Mouse (Mus musculus) embryonic facial prominence, embryonic 15.5 days (tissue): ENCODE data around the gene BC030499. TPM values are rescaled to one million over a fixed set of nuclear protein-coding genes. Genes with fewer than 3 reads are reported as not detected.

Source experiments
- ATAC-seq: fragments of 200-750 bp; cut with Nextera tagmentation; 2 replicates; pipeline ENCODE4 v1.8.0; 2017; ENCODE audit warnings: low read depth, moderate TSS enrichment; ENCODE audit not compliant: insufficient number of reproducible peaks, low FRiP score, low TSS enrichment
- H3K27ac ChIP-seq: fragments of 300-500 bp; sonication (generic); replicated peaks from 2 replicates; pipeline ENCODE4 v1.5.1; 2015; ENCODE audit warnings: mild to moderate bottlenecking, inconsistent platforms
- H3K27me3 ChIP-seq: fragments of 300-500 bp; sonication (generic); 2 replicates; pipeline ENCODE4 v1.6.1; 2015; ENCODE audit warnings: inconsistent platforms
- H3K36me3 ChIP-seq: fragments of 300-500 bp; sonication (generic); 2 replicates; pipeline ENCODE4 v1.6.1; 2015; ENCODE audit warnings: mild to moderate bottlenecking, inconsistent platforms
- H3K4me1 ChIP-seq: fragments of 300-500 bp; sonication (generic); 2 replicates; pipeline ENCODE4 v1.6.1; 2015; ENCODE audit warnings: inconsistent platforms
- H3K4me2 ChIP-seq: fragments of 300-500 bp; sonication (generic); replicated peaks from 2 replicates; pipeline ENCODE4 v1.6.1; 2015; ENCODE audit warnings: mild to moderate bottlenecking, inconsistent platforms
- H3K4me3 ChIP-seq: fragments of 300-500 bp; sonication (generic); replicated peaks from 2 replicates; pipeline ENCODE4 v1.5.1; 2015; ENCODE audit warnings: mild to moderate bottlenecking, inconsistent platforms
- H3K9ac ChIP-seq: fragments of 300-500 bp; sonication (generic); 2 replicates; pipeline ENCODE4 v1.6.1; 2015; ENCODE audit warnings: inconsistent platforms
- H3K9me3 ChIP-seq: fragments of 300-500 bp; sonication (generic); replicated peaks from 2 replicates; pipeline ENCODE4 v1.6.1; 2016; ENCODE audit warnings: inconsistent platforms
- WGBS: fragments of 180-500 bp; shearing (Covaris S2); methylation state at CpG from one replicate; pipeline ENCODE4 v1.1.7; 2015; 5-methylcytosine and 5-hydroxymethylcytosine counted together
- polyA plus RNA-seq: library from polyadenylated mRNA; unstranded; fragments of >200 nt; fragmentation: Nextera tagmentation; extraction: Ambion mirVana; gene quantifications from 2 replicates; pipeline ENCODE4 v1.2.1, GENCODE M21; 2015

The BC030499 gene
- polyA plus RNA-seq, 1 experiment from 2014 or later: 0.29 TPM

- Histone ChIP-seq H3K27me3 (no peaks in the 10 kb centered on the region), H3K9me3 (no peaks in the 10 kb centered on the region), H3K9ac (no peak overlapping the region), H3K36me3 (peaks cover 64% of the 10 kb centered on the region), H3K4me3 (no peak overlapping the region), H3K4me2 (no peak overlapping the region), H3K4me1 (no peaks in the 10 kb centered on the region), H3K27ac (no peak overlapping the region)
- no peak for ATAC-seq
- WGBS: 92% methylated on average over 8 of the region's 8 CpGs
Observed at GRCm38 (mm10) chr11:78310861-78311511, 20.3 kb downstream of the BC030499 start.

- Histone ChIP-seq H3K4me1 (no peaks in the 10 kb centered on the region), H3K9ac (no peak overlapping the region), H3K27ac (no peak overlapping the region), H3K4me2 (no peak overlapping the region), H3K36me3 (peaks cover 76% of the 10 kb centered on the region), H3K4me3 (no peak overlapping the region), H3K27me3 (no peaks in the 10 kb centered on the region), H3K9me3 (no peaks in the 10 kb centered on the region)
- ATAC-seq: no peak
- WGBS: 92% methylated on average over 2 of the region's 2 CpGs
Observed at GRCm38 (mm10) chr11:78313662-78314061, 23.0 kb downstream of the BC030499 start.

DNA sequence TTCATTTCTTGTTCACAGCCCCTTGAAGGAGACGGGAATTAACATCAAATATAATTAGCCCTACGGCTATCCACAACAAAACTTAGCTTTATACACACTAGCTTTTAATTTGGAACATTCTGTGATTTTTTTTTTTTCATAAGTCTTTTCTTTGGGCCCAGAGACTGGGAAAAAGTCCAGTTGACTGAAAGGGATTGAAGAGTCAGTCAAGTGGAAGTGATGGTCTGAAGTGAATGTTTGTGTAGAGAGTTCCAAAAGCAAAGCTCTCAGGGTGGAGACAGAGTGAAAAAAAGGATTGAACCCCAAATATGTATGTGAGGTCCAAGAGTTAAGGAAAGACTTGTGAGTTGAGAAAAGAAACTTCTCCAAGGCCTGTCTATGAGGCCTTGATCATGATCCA is 27.8 kb downstream of the BC030499 start:
- Histone ChIP-seq H3K9ac (no peak overlapping the region), H3K27me3 (no peaks in the 10 kb centered on the region), H3K4me2 (no peak overlapping the region), H3K4me1 (peaks cover 18% of the 10 kb centered on the region), H3K9me3 (no peaks in the 10 kb centered on the region), H3K4me3 (no peak overlapping the region), H3K36me3 (peaks cover 78% of the 10 kb centered on the region), H3K27ac (no peak overlapping the region)
- WGBS: 88% methylated on average over 2 of the region's 2 CpGs
- ATAC-seq: no peak

DNA sequence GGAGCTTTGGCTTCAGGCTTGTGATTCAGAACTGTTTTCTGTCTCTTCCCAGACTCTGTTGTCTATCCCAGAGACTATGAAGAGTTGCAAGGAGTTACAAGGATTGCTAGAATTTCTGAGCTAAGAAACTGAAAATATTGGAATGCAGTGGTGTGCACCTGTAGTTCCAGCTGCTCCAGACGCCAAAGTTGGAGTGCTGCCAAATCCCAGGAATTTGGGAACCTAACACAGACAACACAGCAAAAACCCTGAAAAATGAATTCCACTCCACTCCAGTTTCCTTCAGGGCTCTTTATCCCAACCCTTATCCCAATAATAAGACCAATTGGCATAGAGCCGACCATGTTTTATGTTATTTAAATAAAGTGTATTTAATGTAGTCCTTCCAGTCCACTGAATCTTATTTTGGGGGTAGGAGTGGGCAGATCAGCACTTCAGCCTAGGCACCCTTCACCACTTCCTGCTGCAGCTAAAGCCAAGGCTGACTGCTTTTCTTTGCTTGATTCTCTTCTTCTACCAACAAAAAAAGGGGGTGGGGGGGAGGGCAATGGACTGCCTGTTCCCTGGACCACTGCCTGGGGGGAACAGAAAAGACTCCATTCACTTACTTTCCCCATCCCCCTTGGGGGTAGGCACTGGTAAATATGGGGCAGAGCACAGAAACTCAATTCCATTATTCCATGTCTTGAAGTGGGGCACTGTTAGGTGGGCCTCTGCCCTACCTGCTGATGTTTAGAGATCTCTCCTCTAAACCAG is 31.6 kb downstream of the BC030499 start:
- peaks cover 22% of the 10 kb centered on the region for H3K4me1 ChIP-seq
- H3K27me3 ChIP-seq: no peaks in the 10 kb centered on the region
- peak overlapping the region; percentile 29 for H3K4me3 ChIP-seq
- H3K9me3 ChIP-seq: no peaks in the 10 kb centered on the region
- 0 out of 2 replicates have a peak overlapping the region, but pooled peaks have one; percentile 58 for H3K27ac ChIP-seq
- ATAC-seq: 0 out of 2 replicates have a peak, but pooled peaks have one; percentile 8
- H3K4me2 ChIP-seq: peak overlapping the region; percentile 45
- H3K36me3 ChIP-seq: peaks cover 43% of the 10 kb centered on the region
- WGBS: 22% methylated on average over 2 of the region's 2 CpGs
- no peak overlapping the region for H3K9ac ChIP-seq

DNA sequence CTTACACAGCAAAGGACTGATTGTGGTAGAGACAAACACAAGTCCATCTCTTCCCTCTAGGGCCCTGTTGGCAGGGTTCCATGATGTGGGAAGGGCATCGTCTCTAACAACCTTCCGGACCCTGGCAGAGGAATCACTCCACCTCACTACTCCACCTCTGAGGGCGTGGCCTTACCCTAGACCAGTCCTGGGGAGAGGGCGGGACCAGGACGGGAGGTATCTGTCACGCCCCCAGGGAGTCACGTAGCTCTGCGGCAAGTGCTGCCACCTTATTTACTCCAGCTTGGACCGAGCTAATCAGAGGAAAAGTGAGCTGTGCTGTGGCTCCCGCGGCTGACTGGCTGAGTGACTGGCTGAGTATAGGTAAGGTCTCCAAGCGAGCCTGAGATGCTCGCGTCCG is 32.2 kb downstream of the BC030499 start, which contains the start of gene Aldoc:
Gene Aldoc (plus strand): TSS at position 109 of the 400 bp plus-strand sequence.
- Histone ChIP-seq H3K4me2 (peak within 1 kb of the TSS; percentile 45), H3K27me3 (no peaks in the 10 kb centered on the region), H3K27ac (peak within 1 kb of the TSS; percentile 58), H3K9me3 (no peaks in the 10 kb centered on the region), H3K9ac (no peak within 1 kb of the TSS), H3K36me3 (peaks cover 36% of the 10 kb centered on the region), H3K4me1 (peaks cover 22% of the 10 kb centered on the region), H3K4me3 (peak within 1 kb of the TSS; percentile 29)
- WGBS: 6% methylated on average over 15 of the region's 15 CpGs
- ATAC-seq: peak; percentile 93

DNA sequence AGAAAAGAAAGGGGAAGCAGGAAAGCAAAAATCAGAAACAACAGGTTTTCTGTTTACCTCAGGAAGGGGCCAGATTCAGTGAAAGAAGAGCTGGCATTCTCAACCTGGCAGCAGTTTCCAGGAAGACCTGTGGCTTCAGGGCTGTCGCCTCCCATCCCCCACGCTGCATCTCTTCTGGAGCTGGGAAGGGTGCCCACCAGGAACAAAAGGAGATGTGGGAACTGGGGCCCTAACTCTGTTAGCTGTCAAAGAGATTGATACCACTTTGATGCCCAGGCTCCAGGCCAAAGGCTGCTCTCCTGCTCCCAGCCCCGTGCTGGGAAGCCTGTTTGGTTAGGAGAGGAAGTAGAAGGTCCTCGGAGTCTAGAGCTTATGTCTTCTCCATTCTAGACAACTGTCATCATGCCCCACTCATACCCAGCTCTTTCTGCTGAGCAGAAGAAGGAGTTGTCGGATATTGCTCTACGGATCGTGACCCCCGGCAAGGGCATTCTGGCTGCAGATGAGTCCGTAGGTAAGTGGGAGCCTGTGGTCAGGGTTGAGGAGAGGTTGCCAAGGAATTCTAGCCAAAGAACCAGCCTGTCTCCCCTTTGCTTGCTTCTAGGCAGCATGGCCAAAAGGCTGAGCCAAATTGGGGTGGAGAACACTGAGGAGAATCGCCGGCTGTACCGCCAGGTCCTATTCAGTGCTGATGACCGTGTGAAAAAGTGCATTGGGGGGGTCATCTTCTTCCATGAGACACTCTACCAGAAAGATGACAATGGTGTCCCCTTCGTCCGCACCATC is 33.6 kb downstream of the BC030499 start:
- no peak overlapping the region for H3K27ac ChIP-seq
- H3K4me3 ChIP-seq: no peak overlapping the region
- peaks cover 23% of the 10 kb centered on the region for H3K36me3 ChIP-seq
- no peak overlapping the region for H3K4me2 ChIP-seq
- no peaks in the 10 kb centered on the region for H3K9me3 ChIP-seq
- H3K9ac ChIP-seq: no peak overlapping the region
- ATAC-seq: no peak
- H3K4me1 ChIP-seq: peaks cover 27% of the 10 kb centered on the region
- no peaks in the 10 kb centered on the region for H3K27me3 ChIP-seq
- 89% methylated on average over 15 of the region's 15 CpGs for WGBS

- no peak for ATAC-seq
- WGBS: 92% methylated on average over 12 of the region's 12 CpGs
- no peak overlapping the region for H3K9ac ChIP-seq
Observed at GRCm38 (mm10) chr11:78324965-78325364, 34.3 kb downstream of the BC030499 start.

GRCm38 (mm10) chr11:78327215-78327614 is 36.6 kb downstream of the BC030499 start:
- H3K36me3 ChIP-seq: no peaks in the 10 kb centered on the region; the same call in 1 of the 2 replicates
- no peaks in the 10 kb centered on the region for H3K27me3 ChIP-seq
- 87% methylated on average over 4 of the region's 4 CpGs for WGBS
- H3K9ac ChIP-seq: no peak overlapping the region
- peaks cover 24% of the 10 kb centered on the region for H3K4me1 ChIP-seq
- ATAC-seq: no peak
- H3K27ac ChIP-seq: no peak overlapping the region
- no peak overlapping the region for H3K4me2 ChIP-seq
- no peak overlapping the region for H3K4me3 ChIP-seq
- no peaks in the 10 kb centered on the region for H3K9me3 ChIP-seq

More at GRCm38 (mm10) chr11:78324965-78325364, 34.3 kb downstream of the BC030499 start:
- Histone ChIP-seq H3K27ac (no peak overlapping the region), H3K4me1 (peaks cover 29% of the 10 kb centered on the region), H3K9me3 (no peaks in the 10 kb centered on the region), H3K4me2 (no peak overlapping the region), H3K4me3 (no peak overlapping the region), H3K27me3 (no peaks in the 10 kb centered on the region), H3K36me3 (peaks cover 19% of the 10 kb centered on the region)

DNA sequence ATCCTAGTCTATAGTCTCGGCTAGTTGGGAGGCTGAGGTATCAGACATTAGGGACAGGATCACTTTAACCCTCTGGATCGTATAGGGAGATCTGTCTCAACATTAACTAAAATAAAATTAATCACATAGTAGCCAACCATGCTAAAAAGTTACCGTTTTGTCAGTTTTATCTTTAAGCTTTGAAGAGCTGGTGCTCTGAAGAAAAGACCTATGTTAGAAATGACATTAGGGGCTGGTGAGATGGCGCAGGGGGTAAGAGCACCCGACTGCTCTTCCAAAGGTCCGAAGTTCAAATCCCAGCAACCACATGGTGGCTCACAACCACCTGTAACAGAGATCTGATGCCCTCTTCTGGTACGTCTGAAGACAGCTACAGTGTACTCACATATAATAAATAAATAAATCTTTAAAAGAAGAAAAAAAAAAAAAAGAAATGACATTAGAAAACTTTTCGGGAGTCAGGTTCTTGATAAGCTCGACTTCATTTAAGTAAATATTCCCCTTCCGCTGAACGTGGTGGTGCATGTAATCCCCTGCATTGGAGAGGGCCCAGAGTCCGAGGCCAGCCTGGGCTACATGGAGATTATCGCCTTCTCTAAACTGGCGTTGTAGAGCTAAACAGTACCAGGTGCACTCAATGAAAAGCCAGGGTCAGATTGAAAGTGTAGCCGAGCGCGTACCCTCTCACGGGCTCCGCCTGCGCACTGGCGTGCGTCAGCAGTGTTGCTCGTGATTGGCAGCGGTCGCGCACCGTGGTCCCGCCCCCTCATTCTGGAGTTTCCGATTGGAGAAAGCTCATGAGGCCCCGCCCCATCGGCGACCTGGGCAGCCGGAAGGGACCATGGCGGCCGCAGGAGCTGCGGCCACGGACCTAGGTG is 37.2 kb downstream of the BC030499 start, which contains the start of gene Pigs:
Gene Pigs (plus strand): TSS at position 782 of the 878 bp plus-strand sequence.
- no peaks in the 10 kb centered on the region for H3K27me3 ChIP-seq
- H3K4me3 ChIP-seq: peak within 1 kb of the TSS; percentile 92
- 12% methylated on average over 37 of the region's 37 CpGs for WGBS
- peak within 1 kb of the TSS; percentile 85 for H3K4me2 ChIP-seq
- peak within 1 kb of the TSS; percentile 72; the same call in 1 of the 2 replicates for H3K27ac ChIP-seq
- ATAC-seq: peak; percentile 94
- peak within 1 kb of the TSS; percentile 71 for H3K9ac ChIP-seq
- peaks cover 17% of the 10 kb centered on the region for H3K4me1 ChIP-seq
- H3K36me3 ChIP-seq: peaks cover 4% of the 10 kb centered on the region
- H3K9me3 ChIP-seq: no peaks in the 10 kb centered on the region

GRCm38 (mm10) chr11:78328512-78329056 is 37.9 kb downstream of the BC030499 start:
- Histone ChIP-seq H3K4me2 (peak overlapping the region; percentile 85), H3K27me3 (no peaks in the 10 kb centered on the region), H3K36me3 (peaks cover 11% of the 10 kb centered on the region), H3K9ac (peak overlapping the region; percentile 71), H3K9me3 (no peaks in the 10 kb centered on the region), H3K4me3 (peak overlapping the region; percentile 92), H3K27ac (0 out of 2 replicates have a peak overlapping the region, but pooled peaks have one; percentile 72), H3K4me1 (peaks cover 10% of the 10 kb centered on the region)
- under 1% methylated on average over 41 of the region's 41 CpGs for WGBS
- peak; percentile 72 for ATAC-seq
